Mouse (Mus musculus) ES-E14 (cell line): Measurements from ENCODE around the gene Frmpd4.

Source experiments
- MAFK ChIP-seq: IDR thresholded peaks from 2 replicates; pipeline ENCODE4 v1.6.1; 2014; ENCODE audit warnings: mild to moderate bottlenecking, low read depth, low read length, inconsistent platforms; ENCODE audit not compliant: insufficient read depth
- ZNF384 ChIP-seq: IDR thresholded peaks from 2 replicates; pipeline ENCODE4 v1.6.1; 2012; ENCODE audit warnings: low read depth, low read length, inconsistent platforms

DNA sequence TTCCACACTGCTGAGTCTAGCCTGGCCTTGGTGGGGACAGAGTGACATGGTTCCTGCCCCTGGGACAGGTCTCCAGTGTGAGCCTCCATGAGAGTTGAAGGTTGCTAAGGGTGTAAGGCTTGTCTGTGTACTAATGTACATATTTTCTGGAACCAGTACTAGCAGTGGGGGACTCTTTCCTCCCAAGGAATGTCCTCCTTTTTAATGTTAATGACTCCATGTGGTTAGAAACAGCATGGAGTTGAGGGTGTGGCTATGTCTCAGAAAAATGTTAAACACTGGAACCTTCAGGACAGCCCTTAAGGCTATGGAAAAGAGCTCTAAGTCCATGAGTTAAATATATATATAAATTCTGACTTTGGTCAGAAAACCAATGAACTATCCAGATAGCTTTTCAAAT is 436.0 kb downstream of the Frmpd4 start:
- TF ChIP-seq MAFK (no peak), ZNF384 (no peak)
